In genomic region chr16:26309402-26309801, GRCm38 (mm10) we compare ENCODE assay signal across 31 mouse cellular contexts.
DNase-seq lines count a peak whose midpoint lies in the region; ATAC-seq and TF ChIP-seq lines count a peak whose summit lies in the region.
"Had no signal": no experiment of that assay in that cellular context is flagged by ENCODE, and none has a peak within 500 bp of the region (broad histone marks: within the 10 kb centered on the region; RNA-seq: fewer than 3 reads in every experiment).

No protein-coding gene starts in this region.

- WGBS in hindbrain, postnatal 0 days: 54% methylated on average over 2 of the region's 2 CpGs
- 86% methylated on average over 2 of the region's 2 CpGs for WGBS in hindbrain, embryonic 12.5 days
- WGBS in liver, embryonic 12.5 days (ENCODE audit: insufficient replicate concordance): 60% methylated on average over 2 of the region's 2 CpGs

- ATAC-seq in hindbrain, postnatal 0 days: no peak
- ATAC-seq in hindbrain, embryonic 12.5 days (ENCODE audit: low FRiP score): no peak
- ATAC-seq in megakaryocyte progenitor cell, adult 5-6 weeks (replicated peaks; ENCODE audit: poor library complexity): peak; percentile 66; the same call in 1 of the 2 replicates
- no peak for ATAC-seq in liver, embryonic 12.5 days
- no peak for ATAC-seq in megakaryocyte-erythroid progenitor cell, adult 5-6 weeks (replicated peaks; ENCODE audit: low FRiP score, low TSS enrichment, poor library complexity, severe bottlenecking)
- ATAC-seq: activated CD4-positive, CD25-positive, alpha-beta regulatory T cell, adult 4 months; intestine, embryonic 15.5 days had no signal

- H3K4me2 ChIP-seq in hindbrain, postnatal 0 days (ENCODE audit: low read depth, low read length): no peak overlapping the region
- H3K4me2 ChIP-seq in hindbrain, embryonic 12.5 days (replicated peaks): no peak overlapping the region
- no peak overlapping the region for H3K4me2 ChIP-seq in liver, embryonic 12.5 days
- H3K4me2 ChIP-seq: embryonic facial prominence, embryonic 13.5 days; heart, embryonic 12.5 days; hindbrain, embryonic 13.5 days; intestine, embryonic 15.5 days; neural tube, embryonic 15.5 days; stomach, embryonic 15.5 days had no signal

- H3K27me3 ChIP-seq in hindbrain, postnatal 0 days (ENCODE audit: insufficient read depth, low read length): no peaks in the 10 kb centered on the region
- H3K27me3 ChIP-seq in hindbrain, embryonic 12.5 days: no peaks in the 10 kb centered on the region
- no peaks in the 10 kb centered on the region for H3K27me3 ChIP-seq in liver, embryonic 12.5 days (replicated peaks)
- H3K27me3 ChIP-seq: embryonic facial prominence, embryonic 13.5 days; heart, embryonic 12.5 days; hindbrain, embryonic 13.5 days; intestine, embryonic 15.5 days; neural tube, embryonic 15.5 days; stomach, embryonic 15.5 days had no signal

- no peak overlapping the region for H3K27ac ChIP-seq in hindbrain, postnatal 0 days
- no peak overlapping the region for H3K27ac ChIP-seq in hindbrain, embryonic 12.5 days
- no peak overlapping the region for H3K27ac ChIP-seq in liver, embryonic 12.5 days
- H3K27ac ChIP-seq: embryonic facial prominence, embryonic 13.5 days; hindbrain, embryonic 13.5 days; intestine, embryonic 15.5 days; left cerebral cortex, adult 2 months; neural tube, embryonic 15.5 days; stomach, embryonic 15.5 days had no signal

- H3K4me3 ChIP-seq in hindbrain, postnatal 0 days (ENCODE audit: low read length): no peak overlapping the region
- no peak overlapping the region for H3K4me3 ChIP-seq in hindbrain, embryonic 12.5 days
- no peak overlapping the region for H3K4me3 ChIP-seq in liver, embryonic 12.5 days
- H3K4me3 ChIP-seq: embryonic facial prominence, embryonic 13.5 days; erythroblast, embryonic 14.5 days; heart, embryonic 12.5 days; hindbrain, embryonic 13.5 days; intestine, embryonic 15.5 days; left cerebral cortex, adult 2 months; neural tube, embryonic 15.5 days; stomach, embryonic 15.5 days had no signal

- TF ChIP-seq CTCF in hindbrain, postnatal 0 days (IDR thresholded peaks at IDR 0.05; ENCODE audit: low read depth): no peak

- no peaks in the 10 kb centered on the region for H3K4me1 ChIP-seq in hindbrain, postnatal 0 days (ENCODE audit: insufficient read depth, low read length)
- H3K4me1 ChIP-seq in hindbrain, embryonic 12.5 days: no peaks in the 10 kb centered on the region
- H3K4me1 ChIP-seq in liver, embryonic 12.5 days: no peaks in the 10 kb centered on the region
- H3K4me1 ChIP-seq: heart, embryonic 12.5 days; hindbrain, embryonic 13.5 days; intestine, embryonic 15.5 days; neural tube, embryonic 15.5 days; stomach, embryonic 15.5 days had no signal

- H3K9me3 ChIP-seq in hindbrain, postnatal 0 days (ENCODE audit: low read length): no peaks in the 10 kb centered on the region
- H3K9me3 ChIP-seq in hindbrain, embryonic 12.5 days (replicated peaks): no peaks in the 10 kb centered on the region
- no peaks in the 10 kb centered on the region for H3K9me3 ChIP-seq in liver, embryonic 12.5 days (replicated peaks)
- H3K9me3 ChIP-seq: embryonic facial prominence, embryonic 13.5 days; heart, embryonic 12.5 days; hindbrain, embryonic 13.5 days; intestine, embryonic 15.5 days; neural tube, embryonic 15.5 days; stomach, embryonic 15.5 days had no signal

- H3K9ac ChIP-seq in hindbrain, postnatal 0 days (replicated peaks; ENCODE audit: low read length): no peak overlapping the region
- H3K9ac ChIP-seq in hindbrain, embryonic 12.5 days: no peak overlapping the region
- H3K9ac ChIP-seq in liver, embryonic 12.5 days: no peak overlapping the region
- H3K9ac ChIP-seq: embryonic facial prominence, embryonic 13.5 days; heart, embryonic 12.5 days; hindbrain, embryonic 13.5 days; intestine, embryonic 15.5 days; neural tube, embryonic 15.5 days; stomach, embryonic 15.5 days had no signal

- peak; percentile 56 for DNase-seq in hindbrain, postnatal 0 days (ENCODE audit: low spot score)
- peak; percentile 83 for DNase-seq in brain, adult 2 months (ENCODE audit: low read depth, low spot score)
- peak; percentile 50 for DNase-seq in brain, embryonic 18.5 days (ENCODE audit: low read depth, low spot score)
- DNase-seq: adrenal gland, adult 8-10 months; cerebellum, adult 8-10 months; cerebellum, postnatal 36 days; embryo, embryonic 11 days; gastrocnemius, postnatal 10 days; heart, adult 18-20 months; heart, postnatal 10 days; kidney, adult 9 months; kidney, postnatal 36 days; layer of hippocampus, adult 9-11 months; left cerebral cortex, postnatal 4 days; liver; lung, postnatal 4 days; thymus, adult 18-20 months; thymus, postnatal 36 days had no signal

- no peaks in the 10 kb centered on the region for H3K36me3 ChIP-seq in hindbrain, postnatal 0 days (ENCODE audit: insufficient read depth, low read length)
- H3K36me3 ChIP-seq in hindbrain, embryonic 12.5 days: no peaks in the 10 kb centered on the region
- H3K36me3 ChIP-seq in liver, embryonic 12.5 days: no peaks in the 10 kb centered on the region
- H3K36me3 ChIP-seq: embryonic facial prominence, embryonic 13.5 days; heart, embryonic 12.5 days; hindbrain, embryonic 13.5 days; intestine, embryonic 15.5 days; neural tube, embryonic 15.5 days; stomach, embryonic 15.5 days had no signal
